In genomic region chr8:122711480-122711879, GRCm38 (mm10) we compare ENCODE assay signal across 12 mouse cellular contexts. TPM values are rescaled to one million over a fixed set of nuclear protein-coding genes. Genes with fewer than 3 reads are reported as not detected.
DNase-seq lines count a peak whose midpoint lies in the region; ATAC-seq and TF ChIP-seq lines count a peak whose summit lies in the region.
"Had no signal": no experiment of that assay in that cellular context is flagged by ENCODE, and none has a peak within 500 bp of the region (broad histone marks: within the 10 kb centered on the region; RNA-seq: fewer than 3 reads in every experiment).

No protein-coding gene starts in this region.

- ATAC-seq in heart, embryonic 12.5 days (ENCODE audit: insufficient number of reproducible peaks, low FRiP score), result no peak; the same call in 1 of the 2 replicates
- ATAC-seq in kidney, embryonic 16.5 days (ENCODE audit: low FRiP score, low TSS enrichment), result no peak
- peak; percentile 48 for ATAC-seq in liver, embryonic 12.5 days
- ATAC-seq in forebrain, embryonic 14.5 days, result no peak
- ATAC-seq: hindbrain, postnatal 0 days had no signal

- peaks cover 19% of the 10 kb centered on the region for H3K4me1 ChIP-seq in heart, embryonic 12.5 days (replicated peaks)
- H3K4me1 ChIP-seq in kidney, embryonic 16.5 days (ENCODE audit: insufficient read depth, low read length), result no peaks in the 10 kb centered on the region
- H3K4me1 ChIP-seq in MEL (ENCODE audit: control insufficient read depth in 1 of 2, insufficient read depth in 2 of 2, low read length in 2 of 2), result peaks cover 14 to 49% of the 10 kb centered on the region in 2 experiments
- peaks cover 47% of the 10 kb centered on the region for H3K4me1 ChIP-seq in liver, embryonic 12.5 days
- peaks cover 4% of the 10 kb centered on the region for H3K4me1 ChIP-seq in forebrain, embryonic 14.5 days (ENCODE audit: control insufficient read depth, insufficient read depth, low read length)

- TF ChIP-seq POLR2A in MEL (IDR thresholded peaks at IDR 0.05; ENCODE audit: control insufficient read depth in 1 of 2, insufficient read depth in 1 of 2, low read depth in 1 of 2, low read length in 2 of 2, poor library complexity in 1 of 2), result no peak; a peak in 1 of 4 replicates

- H3K4me3 ChIP-seq in heart, embryonic 12.5 days, result no peak overlapping the region
- no peak overlapping the region for H3K4me3 ChIP-seq in kidney, embryonic 16.5 days (ENCODE audit: low read length)
- peak overlapping the region in 1 of 2 experiments; percentile 10; a peak in 2 of 4 replicates for H3K4me3 ChIP-seq in MEL (ENCODE audit: control insufficient read depth in 1 of 2, insufficient read depth in 1 of 2, low read depth in 2 of 2, low read length in 2 of 2)
- no peak overlapping the region for H3K4me3 ChIP-seq in liver, embryonic 12.5 days
- no peak overlapping the region for H3K4me3 ChIP-seq in forebrain, embryonic 14.5 days (ENCODE audit: low read depth, low read length)
- H3K4me3 ChIP-seq: neural tube, embryonic 12.5 days had no signal

- H3K27me3 ChIP-seq in heart, embryonic 12.5 days (replicated peaks), result peaks cover 78% of the 10 kb centered on the region
- H3K27me3 ChIP-seq in kidney, embryonic 16.5 days (ENCODE audit: insufficient read depth, low read length), result no peaks in the 10 kb centered on the region
- no peaks in the 10 kb centered on the region for H3K27me3 ChIP-seq in MEL (ENCODE audit: control insufficient read depth in 1 of 2, insufficient read depth in 2 of 2, low read length in 2 of 2)
- H3K27me3 ChIP-seq in liver, embryonic 12.5 days (replicated peaks), result peaks cover 90% of the 10 kb centered on the region
- no peaks in the 10 kb centered on the region for H3K27me3 ChIP-seq in forebrain, embryonic 14.5 days (replicated peaks; ENCODE audit: control insufficient read depth, insufficient read depth, low read length)

- 62% methylated on average over 3 of the region's 3 CpGs for WGBS in heart, embryonic 12.5 days
- 67% methylated on average over 3 of the region's 3 CpGs for whole genome bisulfite sequencing in kidney, embryonic 16.5 days
- 32% methylated on average over 3 of the region's 3 CpGs for WGBS in liver, embryonic 12.5 days (ENCODE audit: insufficient replicate concordance)
- 82% methylated on average over 3 of the region's 3 CpGs for WGBS in forebrain, embryonic 14.5 days

- no peak overlapping the region for H3K9ac ChIP-seq in heart, embryonic 12.5 days
- no peak overlapping the region for H3K9ac ChIP-seq in kidney, embryonic 16.5 days (replicated peaks; ENCODE audit: low read length)
- peak overlapping the region; percentile 54 for H3K9ac ChIP-seq in MEL (ENCODE audit: control insufficient read depth, low read depth, low read length, poor library complexity, severe bottlenecking)
- peak overlapping the region; percentile 49; the same call in 1 of the 2 replicates for H3K9ac ChIP-seq in liver, embryonic 12.5 days
- no peak overlapping the region for H3K9ac ChIP-seq in forebrain, embryonic 14.5 days (ENCODE audit: low read length)
- H3K9ac ChIP-seq: neural tube, embryonic 12.5 days had no signal

- no peaks in the 10 kb centered on the region; the same call in 1 of the 2 replicates for H3K79me2 ChIP-seq in MEL (ENCODE audit: control insufficient read depth, insufficient read depth, low read length, poor library complexity)

- peak in 1 of 2 experiments; percentile 55; a peak in 1 of 4 replicates for TF ChIP-seq EP300 in MEL (IDR thresholded peaks at IDR 0.05; ENCODE audit: low read depth in 1 of 2, low read length in 2 of 2)

- no peaks in the 10 kb centered on the region for H3K9me3 ChIP-seq in heart, embryonic 12.5 days (replicated peaks)
- H3K9me3 ChIP-seq in kidney, embryonic 16.5 days (ENCODE audit: low read length), result no peaks in the 10 kb centered on the region
- no peaks in the 10 kb centered on the region for H3K9me3 ChIP-seq in MEL (replicated peaks; ENCODE audit: insufficient read depth, low read length)
- H3K9me3 ChIP-seq in liver, embryonic 12.5 days (replicated peaks), result no peaks in the 10 kb centered on the region
- no peaks in the 10 kb centered on the region for H3K9me3 ChIP-seq in forebrain, embryonic 14.5 days (replicated peaks; ENCODE audit: control insufficient read depth, low read length)
- H3K9me3 ChIP-seq: neural tube, embryonic 12.5 days had no signal

- no peaks in the 10 kb centered on the region for H3K36me3 ChIP-seq in heart, embryonic 12.5 days
- H3K36me3 ChIP-seq in kidney, embryonic 16.5 days (ENCODE audit: insufficient read depth, low read length), result no peaks in the 10 kb centered on the region
- H3K36me3 ChIP-seq in MEL (ENCODE audit: control insufficient read depth in 1 of 2, insufficient read depth in 2 of 2, low read length in 2 of 2), result peaks cover 0 to 35% of the 10 kb centered on the region in 2 experiments; a peak in 2 of 4 replicates
- no peaks in the 10 kb centered on the region for H3K36me3 ChIP-seq in liver, embryonic 12.5 days
- no peaks in the 10 kb centered on the region for H3K36me3 ChIP-seq in forebrain, embryonic 14.5 days (ENCODE audit: control insufficient read depth, insufficient read depth, low read length)
- H3K36me3 ChIP-seq: neural tube, embryonic 12.5 days had no signal

- no peak for TF ChIP-seq RAD21 in MEL (IDR thresholded peaks at IDR 0.05; ENCODE audit: low read depth, low read length)

- TF ChIP-seq CTCF in MEL (IDR thresholded peaks at IDR 0.05 in 2 of 3, conservative IDR thresholded peaks at IDR 0.05 in 1 of 3; ENCODE audit: control insufficient read depth in 1 of 3, insufficient read depth in 1 of 3, low read depth in 2 of 3, low read length in 3 of 3, poor library complexity in 1 of 3, severe bottlenecking in 1 of 3), result no peak

- no peak for DNase-seq in heart, adult 9 months (ENCODE audit: low spot score in 2 of 2)
- no peak for DNase-seq in kidney, postnatal 14 days
- no peak for DNase-seq in MEL (ENCODE audit: low read depth, low spot score)
- no peak for DNase-seq in layer of hippocampus, postnatal 10 days (ENCODE audit: low spot score in 2 of 2)
- DNase-seq in forebrain, embryonic 14.5 days (ENCODE audit: low spot score), result no peak
- DNase-seq: B cell, adult 2 months; right cerebral cortex, postnatal 4 days had no signal

- no peak overlapping the region for H3K4me2 ChIP-seq in heart, embryonic 12.5 days
- no peak overlapping the region for H3K4me2 ChIP-seq in kidney, embryonic 16.5 days (replicated peaks; ENCODE audit: low read depth, low read length)
- H3K4me2 ChIP-seq in liver, embryonic 12.5 days, result peak overlapping the region; percentile 48
- H3K4me2 ChIP-seq in forebrain, embryonic 14.5 days (ENCODE audit: low read length), result no peak overlapping the region
- H3K4me2 ChIP-seq: neural tube, embryonic 12.5 days had no signal

- peak overlapping the region; percentile 63; the same call in 1 of the 2 replicates for H3K27ac ChIP-seq in heart, embryonic 12.5 days (ENCODE audit: poor library complexity, severe bottlenecking)
- H3K27ac ChIP-seq in kidney, embryonic 16.5 days (ENCODE audit: low read length), result peak overlapping the region; percentile 31; the same call in 1 of the 2 replicates
- peak overlapping the region; percentile 91 for H3K27ac ChIP-seq in MEL (ENCODE audit: control insufficient read depth, low read depth, low read length)
- H3K27ac ChIP-seq in liver, embryonic 12.5 days, result peak overlapping the region; percentile 71
- no peak overlapping the region for H3K27ac ChIP-seq in forebrain, embryonic 14.5 days (ENCODE audit: low read depth, low read length)
- H3K27ac ChIP-seq: hindbrain, postnatal 0 days; neural tube, embryonic 12.5 days had no signal

TF ChIP-seq in MEL, 35 proteins besides CTCF, POLR2A, EP300 and RAD21:
- TF ChIP-seq USF2 (IDR thresholded peaks at IDR 0.05; ENCODE audit: borderline replicate concordance in 1 of 2, insufficient read depth in 1 of 2, low read depth in 1 of 2, low read length in 2 of 2), result no peak
- no peak; the same call in 1 of the 2 replicates for TF ChIP-seq GATA1 (IDR thresholded peaks at IDR 0.05; ENCODE audit: low read depth, low read length)
- 0 out of 2 replicates have a peak, but pooled peaks have one; percentile 41 for TF ChIP-seq RCOR1 (IDR thresholded peaks at IDR 0.05; ENCODE audit: low read depth, low read length)
- TF ChIP-seq MAX (IDR thresholded peaks at IDR 0.05; ENCODE audit: low read length), result no peak; the same call in 1 of the 2 replicates
- 0 out of 2 replicates have a peak, but pooled peaks have one; percentile 6 for TF ChIP-seq KAT2A (conservative IDR thresholded peaks at IDR 0.05; ENCODE audit: low read depth, low read length)
- TF ChIP-seq MXI1 (IDR thresholded peaks at IDR 0.05; ENCODE audit: low read depth, low read length), result no peak
- TF ChIP-seq TAL1 (IDR thresholded peaks at IDR 0.05; ENCODE audit: low read length), result peak; percentile 75
- TF ChIP-seq NELFE (IDR thresholded peaks at IDR 0.05; ENCODE audit: low read depth, low read length), result no peak
- TF ChIP-seq ETS1 (IDR thresholded peaks at IDR 0.05; ENCODE audit: low read depth, low read length), result peak; percentile 65; the same call in 1 of the 2 replicates
- TF ChIP-seq ZNF384 (IDR thresholded peaks at IDR 0.05; ENCODE audit: low read depth, low read length), result no peak
- TF ChIP-seq ZMIZ1 (IDR thresholded peaks at IDR 0.05; ENCODE audit: low read depth, low read length), result no peak
- TF ChIP-seq SMC3 (IDR thresholded peaks at IDR 0.05; ENCODE audit: low read depth, low read length), result 0 out of 2 replicates have a peak, but pooled peaks have one; percentile 0
- TF ChIP-seq UBTF (IDR thresholded peaks at IDR 0.05; ENCODE audit: borderline replicate concordance, insufficient read depth, low read depth, low read length), result no peak
- no peak for TF ChIP-seq MEF2A (IDR thresholded peaks at IDR 0.05; ENCODE audit: extremely low read depth, insufficient replicate concordance, low read depth, low read length, poor library complexity, severe bottlenecking)

RNA-seq across cellular contexts. Expression of gene Cbfa2t3, which starts 12.6 kb away (rescaled TPM):
- 6.2 TPM in 2 replicates for polyA plus RNA-seq in heart, embryonic 12.5 days (2016; fragmentation: Nextera tagmentation; extraction: Ambion mirVana)
- polyA plus RNA-seq in kidney, embryonic 16.5 days (2015; fragmentation: Nextera tagmentation; extraction: Ambion mirVana), result 3.5 and 4.5 TPM in 2 replicates
- 10.5 and 11.1 TPM in 2 replicates for total RNA-seq in MEL (2012; rRNA removed)
- 100 to 1,000 TPM in 1 of 2 experiments, not detected in 1; 102 TPM for polyA plus RNA-seq in MEL (2012; ENCODE audit: insufficient read depth in 1 of 2, insufficient read length in 2 of 2, low read depth in 1 of 2, low replicate concordance in 2 of 2, missing spikeins in 1 of 2)
- 7.7 and 8.0 TPM in 2 replicates for polyA plus RNA-seq in liver, embryonic 12.5 days (2016; fragmentation: Nextera tagmentation; extraction: Ambion mirVana)
- total RNA-seq in layer of hippocampus, postnatal 10 days (2021), result 10 to 100 TPM; 23.4 to 25.7 TPM
- polyA plus RNA-seq in forebrain, embryonic 14.5 days (2014; fragmentation: Nextera tagmentation; extraction: Ambion mirVana), result 10.4 and 11.5 TPM in 2 replicates

Comparison
In these comparisons a context has a peak if more than half of its experiments do, and no peak if none do; other contexts are left out.
1. H3K9ac ChIP-seq: peak in MEL (single experiment) and liver, embryonic 12.5 days (single experiment); none in heart, embryonic 12.5 days (single experiment), kidney, embryonic 16.5 days (single experiment) and forebrain, embryonic 14.5 days (single experiment).